Mouse (Mus musculus) hindbrain, embryonic 14.5 days (tissue): ENCODE measurements at regions not wholly inside any gene's neighbourhood (a gene's known extent, or its start where the extent isn't known, plus 50 kb on each side); places are given as distances from the start of the nearest gene placed in this dataset.

Source experiments
- ATAC-seq: fragments of 200-750 bp; cut with Nextera tagmentation; 2 replicates; pipeline ENCODE4 v1.8.0; 2017; ENCODE audit warnings: moderate number of reproducible peaks, mild to moderate bottlenecking, moderate TSS enrichment, moderate library complexity; ENCODE audit not compliant: low FRiP score
- DNase-seq: peaks from one replicate; pipeline ENCODE4 v3.0.0-alpha.2; 2015; ENCODE audit warnings: low spot score
- H3K27ac ChIP-seq: fragments of 300-500 bp; sonication (generic); 2 replicates; pipeline ENCODE4 v1.5.1; 2014; ENCODE audit warnings: mild to moderate bottlenecking, moderate library complexity
- H3K27me3 ChIP-seq: fragments of 300-500 bp; sonication (generic); 2 replicates; pipeline ENCODE4 v1.6.1; 2014; ENCODE audit warnings: mild to moderate bottlenecking, low read length, mixed read lengths; ENCODE audit not compliant: control insufficient read depth, insufficient read depth
- H3K36me3 ChIP-seq: fragments of 300-500 bp; sonication (generic); replicated peaks from 2 replicates; pipeline ENCODE4 v1.6.1; 2014; ENCODE audit not compliant: control insufficient read depth, insufficient read depth
- H3K4me1 ChIP-seq: fragments of 300-500 bp; sonication (generic); replicated peaks from 2 replicates; pipeline ENCODE4 v1.6.1; 2014; ENCODE audit warnings: antibody characterized with exemption, low read length, mixed read lengths; ENCODE audit not compliant: control insufficient read depth, insufficient read depth
- H3K4me2 ChIP-seq: fragments of 300-500 bp; sonication (generic); replicated peaks from 2 replicates; pipeline ENCODE4 v1.6.1; 2014; ENCODE audit warnings: mild to moderate bottlenecking, moderate library complexity
- H3K4me3 ChIP-seq: fragments of 300-500 bp; sonication (generic); replicated peaks from 2 replicates; pipeline ENCODE4 v1.5.1; 2014; ENCODE audit warnings: mild to moderate bottlenecking, low read length
- H3K9ac ChIP-seq: fragments of 300-500 bp; sonication (generic); 2 replicates; pipeline ENCODE4 v1.6.1; 2014
- H3K9me3 ChIP-seq: fragments of 300-500 bp; sonication (generic); 2 replicates; pipeline ENCODE4 v1.6.1; 2016; ENCODE audit warnings: low read length; ENCODE audit not compliant: control insufficient read depth
- WGBS: fragments of 180-500 bp; shearing (Covaris S2); extraction: QIAGEN DNeasy Blood & Tissue Kit; methylation state at CpG from one replicate; pipeline ENCODE4 v1.1.7; 2014; 5-methylcytosine and 5-hydroxymethylcytosine counted together

GRCm38 (mm10) chr11:56349766-56350165 lies 309.0 kb upstream of the Nmur2 start:
- no peak for ATAC-seq
- Histone ChIP-seq H3K27ac (no peak overlapping the region), H3K27me3 (no peaks in the 10 kb centered on the region), H3K4me2 (no peak overlapping the region), H3K36me3 (no peaks in the 10 kb centered on the region), H3K4me3 (no peak overlapping the region), H3K4me1 (no peaks in the 10 kb centered on the region), H3K9me3 (no peaks in the 10 kb centered on the region), H3K9ac (no peak overlapping the region)
- WGBS = 93% methylated on average over 3 of the region's 3 CpGs
- no peak for DNase-seq

- H3K4me1 ChIP-seq = no peaks in the 10 kb centered on the region
- no peak overlapping the region for H3K4me3 ChIP-seq
- DNase-seq (no peak), ATAC-seq (no peak)
- no peaks in the 10 kb centered on the region for H3K27me3 ChIP-seq
- no peaks in the 10 kb centered on the region for H3K9me3 ChIP-seq
- H3K36me3 ChIP-seq = no peaks in the 10 kb centered on the region
- H3K4me2 ChIP-seq = no peak overlapping the region
- no peak overlapping the region for H3K27ac ChIP-seq
- 90% methylated on average over 5 of the region's 5 CpGs for WGBS
- no peak overlapping the region for H3K9ac ChIP-seq
Measured at GRCm38 (mm10) chr11:56348408-56348807, 307.6 kb upstream of the Nmur2 start.

- Histone ChIP-seq H3K27me3 (no peaks in the 10 kb centered on the region), H3K4me2 (no peak overlapping the region), H3K36me3 (no peaks in the 10 kb centered on the region), H3K27ac (no peak overlapping the region), H3K4me3 (no peak overlapping the region), H3K9ac (no peak overlapping the region), H3K9me3 (no peaks in the 10 kb centered on the region), H3K4me1 (no peaks in the 10 kb centered on the region)
- ATAC-seq = no peak
- DNase-seq = no peak
- WGBS = 75% methylated on average over 5 of the region's 5 CpGs
Measured at GRCm38 (mm10) chr11:56343083-56343482, 302.3 kb upstream of the Nmur2 start.

GRCm38 (mm10) chr11:56341731-56342130 lies 300.9 kb upstream of the Nmur2 start:
- 93% methylated on average over 1 of the region's 1 CpGs for WGBS
- ATAC-seq (no peak), DNase-seq (no peak)
- Histone ChIP-seq H3K27ac (no peak overlapping the region), H3K36me3 (no peaks in the 10 kb centered on the region), H3K9ac (no peak overlapping the region), H3K9me3 (no peaks in the 10 kb centered on the region), H3K27me3 (no peaks in the 10 kb centered on the region), H3K4me3 (no peak overlapping the region), H3K4me2 (no peak overlapping the region), H3K4me1 (no peaks in the 10 kb centered on the region)

- no peaks in the 10 kb centered on the region for H3K4me1 ChIP-seq
- no peak overlapping the region for H3K9ac ChIP-seq
- no peak for DNase-seq
Measured at GRCm38 (mm10) chr11:56341040-56341439, 300.2 kb upstream of the Nmur2 start.

GRCm38 (mm10) chr11:56338511-56338910 lies 297.7 kb upstream of the Nmur2 start:
- no peak for DNase-seq

More at GRCm38 (mm10) chr11:56341040-56341439, 300.2 kb upstream of the Nmur2 start:
- Histone ChIP-seq H3K27ac (no peak overlapping the region), H3K27me3 (no peaks in the 10 kb centered on the region), H3K9me3 (no peaks in the 10 kb centered on the region), H3K36me3 (no peaks in the 10 kb centered on the region), H3K4me3 (no peak overlapping the region), H3K4me2 (no peak overlapping the region)
- 77% methylated on average over 2 of the region's 2 CpGs for WGBS
- no peak for ATAC-seq

GRCm38 (mm10) chr11:56335937-56336336 lies 295.1 kb upstream of the Nmur2 start:
- no peak overlapping the region for H3K27ac ChIP-seq
- H3K9me3 ChIP-seq = no peaks in the 10 kb centered on the region
- ATAC-seq (no peak), DNase-seq (no peak)
- no peaks in the 10 kb centered on the region for H3K4me1 ChIP-seq
- H3K4me2 ChIP-seq = no peak overlapping the region
- no peak overlapping the region for H3K9ac ChIP-seq
- H3K4me3 ChIP-seq = no peak overlapping the region
- H3K27me3 ChIP-seq = no peaks in the 10 kb centered on the region
- H3K36me3 ChIP-seq = no peaks in the 10 kb centered on the region

More at GRCm38 (mm10) chr11:56338511-56338910, 297.7 kb upstream of the Nmur2 start:
- Histone ChIP-seq H3K4me3 (no peak overlapping the region), H3K4me2 (no peak overlapping the region), H3K36me3 (no peaks in the 10 kb centered on the region), H3K27me3 (no peaks in the 10 kb centered on the region), H3K9ac (no peak overlapping the region), H3K27ac (no peak overlapping the region), H3K4me1 (no peaks in the 10 kb centered on the region), H3K9me3 (no peaks in the 10 kb centered on the region)
- 71% methylated on average over 2 of the region's 2 CpGs for WGBS
- no peak for ATAC-seq

GRCm38 (mm10) chr11:56320293-56320692 lies 279.5 kb upstream of the Nmur2 start:
- no peaks in the 10 kb centered on the region for H3K27me3 ChIP-seq
- no peak overlapping the region for H3K4me2 ChIP-seq
- H3K9ac ChIP-seq = no peak overlapping the region
- H3K9me3 ChIP-seq = no peaks in the 10 kb centered on the region
- no peak for ATAC-seq
- H3K36me3 ChIP-seq = no peaks in the 10 kb centered on the region
- no peaks in the 10 kb centered on the region for H3K4me1 ChIP-seq
- no peak overlapping the region for H3K27ac ChIP-seq
- DNase-seq = no peak
- no peak overlapping the region for H3K4me3 ChIP-seq
- WGBS = 87% methylated on average over 3 of the region's 3 CpGs

- H3K27ac ChIP-seq = no peak overlapping the region
- no peak for ATAC-seq
Measured at GRCm38 (mm10) chr11:56315221-56315987, 274.6 kb upstream of the Nmur2 start.

GRCm38 (mm10) chr11:56309549-56309948 lies 268.7 kb upstream of the Nmur2 start:
- H3K4me2 ChIP-seq = no peak overlapping the region
- no peaks in the 10 kb centered on the region for H3K4me1 ChIP-seq
- no peaks in the 10 kb centered on the region for H3K9me3 ChIP-seq
- H3K36me3 ChIP-seq = no peaks in the 10 kb centered on the region
- no peaks in the 10 kb centered on the region for H3K27me3 ChIP-seq
- no peak for ATAC-seq
- no peak for DNase-seq
- H3K27ac ChIP-seq = no peak overlapping the region
- no peak overlapping the region for H3K4me3 ChIP-seq
- H3K9ac ChIP-seq = no peak overlapping the region
- whole genome bisulfite sequencing = 79% methylated on average over 1 of the region's 1 CpGs

More at GRCm38 (mm10) chr11:56315221-56315987, 274.6 kb upstream of the Nmur2 start:
- no peak overlapping the region for H3K4me2 ChIP-seq
- no peaks in the 10 kb centered on the region for H3K36me3 ChIP-seq
- no peak for DNase-seq
- no peak overlapping the region for H3K4me3 ChIP-seq
- H3K9me3 ChIP-seq = no peaks in the 10 kb centered on the region
- H3K27me3 ChIP-seq = no peaks in the 10 kb centered on the region
- no peak overlapping the region for H3K9ac ChIP-seq
- H3K4me1 ChIP-seq = no peaks in the 10 kb centered on the region
- WGBS = 84% methylated on average over 5 of the region's 5 CpGs
